Mouse (Mus musculus) CH12.LX (cell line): Measurements from ENCODE around the gene Hirip3. TPM values are rescaled to one million over a fixed set of nuclear protein-coding genes. Genes with fewer than 3 reads are reported as not detected.
A peak's percentile ranks its signal among the peaks of the same experiment; 100 is the strongest.

ENCODE experiments used
- DNase-seq: peaks from one replicate; pipeline ENCODE4 v3.0.0-alpha.2; 2013; ENCODE audit errors: extremely low read depth
- H3K27ac ChIP-seq: 2 replicates; pipeline ENCODE4 v1.5.1; 2012; ENCODE audit warnings: low read depth, mild to moderate bottlenecking, control low read depth, moderate library complexity; ENCODE audit not compliant: insufficient read depth
- H3K27me3 ChIP-seq: replicated peaks from 2 replicates; pipeline ENCODE3; 2012; ENCODE audit warnings: inconsistent platforms
- H3K36me3 ChIP-seq, 2 experiments: replicated peaks in 1 of 2; 2 replicates each; pipeline versions ENCODE3 to v1.6.1; 2012; ENCODE audit warnings: inconsistent platforms in 1 of 2, low read length in 1 of 2, mild to moderate bottlenecking in 1 of 2, mixed read lengths in 1 of 2, moderate library complexity in 1 of 2; ENCODE audit not compliant: control insufficient read depth in 1 of 2, insufficient read depth in 1 of 2
- H3K4me1 ChIP-seq, 2 experiments: 2 replicates each; pipeline ENCODE4 v1.6.1; 2012; ENCODE audit warnings: inconsistent platforms in 1 of 2, moderate library complexity in 1 of 2; ENCODE audit not compliant: insufficient read depth in 2 of 2, control insufficient read depth in 1 of 2
- H3K4me2 ChIP-seq: 2 replicates; pipeline ENCODE4 v1.6.1; 2012; ENCODE audit warnings: low read depth, mild to moderate bottlenecking, control low read depth; ENCODE audit not compliant: poor library complexity, insufficient read depth, severe bottlenecking
- H3K4me3 ChIP-seq, 3 experiments: fragments of 150-350 bp in 1 of 3; sonication (generic) in 1 of 3; replicated peaks in 1 of 3; 2 replicates each; pipeline versions ENCODE3 to v1.5.1; 2011 to 2012; ENCODE audit warnings: low read depth in 2 of 3, low read length in 2 of 3, mild to moderate bottlenecking in 2 of 3, moderate library complexity in 2 of 3, control low read depth in 1 of 3, improper control_type of control experiment in 1 of 3, inconsistent platforms in 1 of 3, mixed read lengths in 1 of 3; ENCODE audit not compliant: poor library complexity in 1 of 3
- H3K79me2 ChIP-seq: replicated peaks from 2 replicates; pipeline ENCODE4 v1.6.1; 2012; ENCODE audit warnings: mild to moderate bottlenecking, moderate library complexity; ENCODE audit not compliant: control insufficient read depth, poor library complexity, insufficient read depth, severe bottlenecking; ENCODE audit errors: extremely low read depth
- H3K9ac ChIP-seq: 2 replicates; pipeline ENCODE4 v1.6.1; 2012; ENCODE audit warnings: low read depth, mild to moderate bottlenecking, control low read depth, moderate library complexity; ENCODE audit not compliant: insufficient read depth
- H3K9me3 ChIP-seq: replicated peaks from 2 replicates; pipeline ENCODE3; 2012; ENCODE audit warnings: low read length, inconsistent platforms, mixed read lengths
- CHD2 ChIP-seq: IDR thresholded peaks from 2 replicates; pipeline ENCODE4 v1.6.1; 2011; ENCODE audit warnings: low read length, improper control_type of control experiment
- CTCF ChIP-seq, 2 experiments: IDR thresholded peaks in 1 of 2; conservative IDR thresholded peaks in 1 of 2; 2 replicates each; pipeline ENCODE4 v1.5.1; 2011 to 2012; ENCODE audit warnings: low read depth in 2 of 2, low read length in 2 of 2, improper control_type of control experiment in 1 of 2, inconsistent platforms in 1 of 2, mild to moderate bottlenecking in 1 of 2, moderate library complexity in 1 of 2
- E2F4 ChIP-seq: IDR thresholded peaks from 2 replicates; pipeline ENCODE4 v1.6.1; 2011; ENCODE audit warnings: low read depth, low read length, improper control_type of control experiment; ENCODE audit not compliant: insufficient replicate concordance
- ETS1 ChIP-seq: conservative IDR thresholded peaks from 2 replicates; pipeline ENCODE4 v1.6.1; 2012; ENCODE audit warnings: low read depth, mild to moderate bottlenecking, inconsistent platforms, low read length, improper control_type of control experiment, moderate library complexity
- IRF4 ChIP-seq: IDR thresholded peaks from 2 replicates; pipeline ENCODE4 v1.6.1; 2014; ENCODE audit warnings: low read depth, mild to moderate bottlenecking, inconsistent platforms, low read length, improper control_type of control experiment
- JUN ChIP-seq: IDR thresholded peaks from 2 replicates; pipeline ENCODE4 v1.6.1; 2011; ENCODE audit warnings: low read depth, mild to moderate bottlenecking, low read length, improper control_type of control experiment, moderate library complexity; ENCODE audit not compliant: insufficient read depth
- MAFK ChIP-seq: IDR thresholded peaks from 2 replicates; pipeline ENCODE4 v1.6.1; 2011; ENCODE audit warnings: low read length, improper control_type of control experiment; ENCODE audit not compliant: insufficient replicate concordance
- MXI1 ChIP-seq: IDR thresholded peaks from 2 replicates; pipeline ENCODE4 v1.6.1; 2011; ENCODE audit warnings: mild to moderate bottlenecking, low read depth, low read length, improper control_type of control experiment
- NRF1 ChIP-seq: IDR thresholded peaks from 2 replicates; pipeline ENCODE4 v1.6.1; 2014; ENCODE audit warnings: low read depth, mild to moderate bottlenecking, inconsistent platforms, low read length, improper control_type of control experiment, moderate library complexity
- PAX5 ChIP-seq: IDR thresholded peaks from 2 replicates; pipeline ENCODE4 v1.6.1; 2012; ENCODE audit warnings: low read length, inconsistent platforms, mixed read lengths
- POLR2AphosphoS2 ChIP-seq: IDR thresholded peaks from 2 replicates; pipeline ENCODE4 v1.6.1; 2011; ENCODE audit warnings: low read depth, low read length, improper control_type of control experiment
- RCOR1 ChIP-seq: conservative IDR thresholded peaks from 2 replicates; pipeline ENCODE4 v1.6.1; 2012; ENCODE audit warnings: low read depth, mild to moderate bottlenecking, inconsistent platforms, low read length, improper control_type of control experiment
- SIN3A ChIP-seq: IDR thresholded peaks from 2 replicates; pipeline ENCODE4 v1.6.1; 2012; ENCODE audit warnings: low read length, improper control_type of control experiment, inconsistent platforms
- TCF12 ChIP-seq: IDR thresholded peaks from 2 replicates; pipeline ENCODE4 v1.6.1; 2014; ENCODE audit warnings: low read depth, mild to moderate bottlenecking, inconsistent platforms, low read length, improper control_type of control experiment
- USF1 ChIP-seq: IDR thresholded peaks from 2 replicates; pipeline ENCODE4 v1.6.1; 2014; ENCODE audit warnings: low read depth, mild to moderate bottlenecking, inconsistent platforms, low read length, improper control_type of control experiment
- ZKSCAN1 ChIP-seq: IDR thresholded peaks from 2 replicates; pipeline ENCODE4 v1.6.1; 2012; ENCODE audit warnings: low read depth, inconsistent platforms, low read length, improper control_type of control experiment, borderline replicate concordance
- dilution Hi-C: fragments of 300-500 bp; cut with MboI; formaldehyde crosslinking; loops from 2 replicates; pipeline ENCODE4 v1.14.3; 2020; ENCODE audit warnings: low sequenced_read_pairs; ENCODE audit not compliant: extremely low pct_unique_long_range_greater_than_20kb, extremely low pct_ligation_motif_present
- in situ Hi-C: fragments of 300-500 bp; cut with MboI; formaldehyde crosslinking; loops from 3 replicates; pipeline ENCODE4 v1.14.3; 2019; ENCODE audit warnings: low sequenced_read_pairs, low pct_ligation_motif_present, low pct_unique_long_range_greater_than_20kb, mixed read lengths
- polyA plus RNA-seq: library from polyadenylated mRNA; unstranded; fragments of >175 nt; gene quantifications from 2 replicates; pipeline ENCODE4 v1.2.1, GENCODE M21; 2012; ENCODE audit warnings: low read depth; ENCODE audit not compliant: insufficient read length
- total RNA-seq, 2 experiments: library from RNA; depleted of rRNA; stranded (reverse); fragments of 300-350 nt in 1 of 2; fragments of >200 nt in 1 of 2; gene quantifications; 2 replicates each; pipeline ENCODE4 v1.2.3; 2012 to 2014

Hirip3 gene
- total and polyA plus RNA-seq, 3 experiments = 44.7 to 190 (median 70.9) TPM

DNA sequence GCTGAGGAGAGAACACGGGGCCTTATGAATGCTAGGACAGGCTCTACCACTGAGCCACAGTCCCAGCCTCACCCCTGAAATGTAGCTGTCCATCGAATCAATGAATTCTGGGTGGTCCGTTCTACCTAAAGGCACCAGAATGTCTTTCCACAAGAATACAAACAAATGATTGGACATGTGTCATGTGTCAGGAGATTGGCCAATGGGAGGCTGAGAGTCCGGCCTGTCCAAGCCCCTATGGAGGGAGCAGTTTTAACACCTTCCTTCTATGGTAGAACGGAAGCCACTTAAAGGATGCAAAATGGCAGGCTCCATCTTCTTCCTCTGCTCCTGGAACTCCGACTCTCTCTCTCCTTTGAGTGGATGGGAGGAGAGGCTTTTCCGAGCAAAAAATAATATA, 44.2 kb upstream of the Hirip3 start:
- Histone ChIP-seq H3K9ac (no peak overlapping the region), H3K4me2 (no peak overlapping the region), H3K27ac (no peak overlapping the region), H3K79me2 (no peaks in the 10 kb centered on the region)
- in situ Hi-C loops = no loop called here
- TF ChIP-seq IRF4 (no peak), RCOR1 (no peak), MXI1 (no peak), JUN (no peak), CHD2 (no peak), TCF12 (no peak), USF1 (no peak), E2F4 (no peak), ZKSCAN1 (no peak), PAX5 (no peak), POLR2AphosphoS2 (no peak), SIN3A (no peak), MAFK (no peak), ETS1 (no peak)
- TF ChIP-seq, all 38 proteins: peak for 0
- dilution Hi-C loops = no loop called here
- Histone ChIP-seq H3K36me3 (no peaks in the 10 kb centered on the region), H3K27me3 (no peaks in the 10 kb centered on the region), H3K4me1 (peaks cover 4 to 6% of the 10 kb centered on the region in 2 experiments; a peak in 2 of 4 replicates), H3K4me3 (no peak overlapping the region), H3K9me3 (peaks cover 3% of the 10 kb centered on the region)
- DNase-seq = no peak

DNA sequence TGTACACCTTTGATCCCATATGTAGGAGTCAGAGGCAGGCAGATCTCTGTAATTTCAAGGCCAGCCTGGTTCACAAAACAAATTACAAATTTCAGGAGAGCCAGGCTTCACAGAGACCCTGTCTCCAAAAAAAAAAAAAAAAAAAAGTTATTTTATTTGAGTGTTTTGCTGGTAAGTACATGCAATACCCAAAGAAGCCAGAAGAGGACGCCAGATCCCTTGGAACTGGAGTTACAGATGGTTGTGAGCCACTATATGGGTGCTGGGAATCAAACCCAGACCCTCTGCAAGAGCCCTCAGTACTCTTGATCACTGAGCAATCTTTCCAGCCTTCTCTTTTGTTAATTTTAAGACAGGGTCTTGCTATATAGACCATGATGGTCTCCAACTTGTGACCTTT, 43.0 kb upstream of the Hirip3 start:
- H3K4me2 ChIP-seq = no peak overlapping the region
- in situ Hi-C loops = no loop called here
- no peak overlapping the region for H3K27ac ChIP-seq
- peaks cover 3% of the 10 kb centered on the region for H3K9me3 ChIP-seq
- TF ChIP-seq NRF1 (no peak), CTCF (conservative IDR thresholded peaks at IDR 0.05 in 1 of 2, IDR thresholded peaks at IDR 0.05 in 1 of 2; ENCODE audit: low read depth in 2 of 2, low read length in 2 of 2) (peak; percentile 25 to 43; a peak in 3 of 4 replicates)
- no peaks in the 10 kb centered on the region for H3K79me2 ChIP-seq
- H3K4me1 ChIP-seq = peaks cover 4 to 7% of the 10 kb centered on the region in 2 experiments; a peak in 2 of 4 replicates
- no peak for DNase-seq
- dilution Hi-C loops = no loop called here
- H3K27me3 ChIP-seq = no peaks in the 10 kb centered on the region
- no peak overlapping the region for H3K9ac ChIP-seq
- H3K4me3 ChIP-seq = no peak overlapping the region
- H3K36me3 ChIP-seq = no peaks in the 10 kb centered on the region
